Mouse (Mus musculus): Measurements from ENCODE around the gene Prss36.

The Prss36 gene

GRCm38 (mm10) chr7:127935028-127935722, 11.3 kb downstream of the Prss36 start:
- DNase-seq (ENCODE audit: low spot score) = peak; percentile 90

GRCm38 (mm10) chr7:127934075-127934474, 12.4 kb downstream of the Prss36 start:
- DNase-seq (ENCODE audit: low spot score) = no peak

- DNase-seq (ENCODE audit: low spot score) = no peak
Observed at GRCm38 (mm10) chr7:127932273-127933031, 14.1 kb downstream of the Prss36 start.

GRCm38 (mm10) chr7:127931351-127932135, 15.0 kb downstream of the Prss36 start:
- no peak for DNase-seq (ENCODE audit: low spot score)

GRCm38 (mm10) chr7:127930636-127931035, 15.9 kb downstream of the Prss36 start:
- no peak for DNase-seq (ENCODE audit: low spot score)

GRCm38 (mm10) chr7:127929923-127930322, 16.6 kb downstream of the Prss36 start, which contains the start of gene Prss8:
Prss8 (minus strand) TSS chr7:127930104.
- no peak for DNase-seq (ENCODE audit: low spot score)

- no peak for DNase-seq (ENCODE audit: low spot score)
Observed at GRCm38 (mm10) chr7:127928596-127928995, 17.9 kb downstream of the Prss36 start.

GRCm38 (mm10) chr7:127927726-127928125, 18.8 kb downstream of the Prss36 start:
- no peak for DNase-seq (ENCODE audit: low spot score)

- DNase-seq (ENCODE audit: low spot score) = no peak
Observed at GRCm38 (mm10) chr7:127926846-127927245, 19.7 kb downstream of the Prss36 start.

- DNase-seq (ENCODE audit: low spot score) = no peak
Observed at GRCm38 (mm10) chr7:127926066-127926465, 20.5 kb downstream of the Prss36 start.

GRCm38 (mm10) chr7:127925252-127925651, 21.3 kb downstream of the Prss36 start:
- DNase-seq (ENCODE audit: low spot score) = no peak

GRCm38 (mm10) chr7:127923714-127924113, 22.8 kb downstream of the Prss36 start:
- no peak for DNase-seq (ENCODE audit: low spot score)

- DNase-seq (ENCODE audit: low spot score) = no peak
Observed at GRCm38 (mm10) chr7:127922451-127923275, 23.9 kb downstream of the Prss36 start.

- DNase-seq (ENCODE audit: low spot score) = no peak
Observed at GRCm38 (mm10) chr7:127921516-127921915, 25.0 kb downstream of the Prss36 start.

GRCm38 (mm10) chr7:127919290-127919689, 27.2 kb downstream of the Prss36 start:
- DNase-seq (ENCODE audit: low spot score) = no peak

- peak; percentile 38 for DNase-seq (ENCODE audit: low spot score)
Observed at GRCm38 (mm10) chr7:127918203-127918602, 28.3 kb downstream of the Prss36 start.

- DNase-seq (ENCODE audit: low spot score) = no peak
Observed at GRCm38 (mm10) chr7:127915293-127915692, 31.2 kb downstream of the Prss36 start.

- DNase-seq (ENCODE audit: low spot score) = no peak
Observed at GRCm38 (mm10) chr7:127912938-127913337, 33.6 kb downstream of the Prss36 start.

GRCm38 (mm10) chr7:127912190-127912871, 34.2 kb downstream of the Prss36 start, which contains the start of gene Kat8:
Kat8 (plus strand) TSS chr7:127912516.
- peak; percentile 80 for DNase-seq (ENCODE audit: low spot score)

GRCm38 (mm10) chr7:127908656-127909055, 37.9 kb downstream of the Prss36 start:
- no peak for DNase-seq (ENCODE audit: low spot score)

- DNase-seq (ENCODE audit: low spot score) = no peak
Observed at GRCm38 (mm10) chr7:127907939-127908338, 38.6 kb downstream of the Prss36 start.

Measured in spleen, adult 12 weeks (tissue).